Mouse (Mus musculus) heart, embryonic 15.5 days (tissue): ENCODE results near the gene Foxj1. TPM values are rescaled to one million over a fixed set of nuclear protein-coding genes. Genes with fewer than 3 reads are reported as not detected.

Experiments
- ATAC-seq: fragments of 200-750 bp; cut with Nextera tagmentation; replicated peaks from 2 replicates; pipeline ENCODE4 v1.8.0; 2017; ENCODE audit warnings: low read depth, moderate TSS enrichment; ENCODE audit not compliant: insufficient number of reproducible peaks, insufficient read depth, low FRiP score
- H3K27ac ChIP-seq: fragments of 300-500 bp; sonication (generic); 2 replicates; pipeline ENCODE4 v1.5.1; 2015; ENCODE audit warnings: mild to moderate bottlenecking, inconsistent platforms
- H3K27me3 ChIP-seq: fragments of 300-500 bp; sonication (generic); 2 replicates; pipeline ENCODE4 v1.6.1; 2015; ENCODE audit warnings: inconsistent platforms
- H3K36me3 ChIP-seq: fragments of 300-500 bp; sonication (generic); 2 replicates; pipeline ENCODE4 v1.6.1; 2015; ENCODE audit warnings: mild to moderate bottlenecking, inconsistent platforms
- H3K4me1 ChIP-seq: fragments of 300-500 bp; sonication (generic); replicated peaks from 2 replicates; pipeline ENCODE4 v1.6.1; 2015; ENCODE audit warnings: inconsistent platforms
- H3K4me2 ChIP-seq: fragments of 300-500 bp; sonication (generic); 2 replicates; pipeline ENCODE4 v1.6.1; 2015; ENCODE audit warnings: inconsistent platforms, mild to moderate bottlenecking, moderate library complexity
- H3K4me3 ChIP-seq: fragments of 300-500 bp; sonication (generic); 2 replicates; pipeline ENCODE4 v1.5.1; 2015; ENCODE audit warnings: mild to moderate bottlenecking, inconsistent platforms
- H3K9ac ChIP-seq: fragments of 300-500 bp; sonication (generic); 2 replicates; pipeline ENCODE4 v1.6.1; 2015; ENCODE audit warnings: mild to moderate bottlenecking, inconsistent platforms
- H3K9me3 ChIP-seq: fragments of 300-500 bp; sonication (generic); replicated peaks from 2 replicates; pipeline ENCODE4 v1.6.1; 2016; ENCODE audit warnings: inconsistent platforms
- WGBS: fragments of 180-500 bp; shearing (Covaris S2); methylation state at CpG from one replicate; pipeline ENCODE4 v1.1.7; 2015; ENCODE audit warnings: mixed read lengths; 5-methylcytosine and 5-hydroxymethylcytosine counted together
- polyA plus RNA-seq: library from polyadenylated mRNA; unstranded; fragments of >200 nt; fragmentation: Nextera tagmentation; extraction: Ambion mirVana; gene quantifications from 2 replicates; pipeline ENCODE4 v1.2.1, GENCODE M21; 2015

The Foxj1 gene
- polyA plus RNA-seq, 1 experiment from 2014 or later, result 0.89 TPM

DNA sequence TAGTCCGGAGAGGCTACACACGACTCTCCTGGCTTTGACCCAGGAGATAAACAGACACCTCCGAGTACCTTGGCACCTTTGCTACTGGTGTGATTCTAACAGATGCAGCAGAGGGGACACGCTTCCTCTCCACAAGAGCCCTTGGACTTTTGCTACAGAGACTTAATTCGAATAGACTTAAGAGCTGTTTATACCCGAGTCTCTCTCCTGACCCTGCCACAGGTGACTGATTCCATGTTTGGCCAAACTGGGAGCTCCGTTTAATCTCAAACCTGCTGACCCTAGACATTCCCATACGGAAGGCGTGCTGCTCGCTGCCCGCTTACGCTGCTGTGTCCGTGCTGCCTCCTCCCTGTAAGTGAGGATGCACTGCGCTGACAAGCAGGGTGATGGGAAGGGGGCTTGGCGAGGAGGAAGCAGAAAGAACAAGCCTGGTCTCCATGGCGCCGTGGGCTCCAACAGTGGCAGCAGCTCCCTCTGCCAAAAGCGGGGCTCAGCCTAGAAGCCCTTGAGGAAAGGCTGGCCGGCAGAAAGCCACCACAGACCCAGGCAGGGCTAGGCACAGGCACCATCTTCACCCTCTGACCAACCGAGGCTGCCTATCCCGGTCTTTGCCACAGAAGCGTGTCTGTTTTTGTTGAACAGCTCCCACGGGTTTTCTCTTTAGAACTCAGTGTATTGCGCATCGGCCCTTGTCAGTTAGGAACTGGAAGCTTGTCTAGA, 7.0 kb upstream of the Foxj1 start:
- H3K9me3 ChIP-seq, result no peaks in the 10 kb centered on the region
- no peak overlapping the region for H3K27ac ChIP-seq
- H3K9ac ChIP-seq, result no peak overlapping the region
- no peak overlapping the region for H3K4me3 ChIP-seq
- H3K27me3 ChIP-seq, result no peaks in the 10 kb centered on the region
- no peaks in the 10 kb centered on the region for H3K36me3 ChIP-seq
- ATAC-seq, result no peak
- WGBS, result 59% methylated on average over 25 of the region's 25 CpGs
- H3K4me1 ChIP-seq, result peaks cover 2% of the 10 kb centered on the region; the same call in 1 of the 2 replicates
- H3K4me2 ChIP-seq, result no peak overlapping the region

DNA sequence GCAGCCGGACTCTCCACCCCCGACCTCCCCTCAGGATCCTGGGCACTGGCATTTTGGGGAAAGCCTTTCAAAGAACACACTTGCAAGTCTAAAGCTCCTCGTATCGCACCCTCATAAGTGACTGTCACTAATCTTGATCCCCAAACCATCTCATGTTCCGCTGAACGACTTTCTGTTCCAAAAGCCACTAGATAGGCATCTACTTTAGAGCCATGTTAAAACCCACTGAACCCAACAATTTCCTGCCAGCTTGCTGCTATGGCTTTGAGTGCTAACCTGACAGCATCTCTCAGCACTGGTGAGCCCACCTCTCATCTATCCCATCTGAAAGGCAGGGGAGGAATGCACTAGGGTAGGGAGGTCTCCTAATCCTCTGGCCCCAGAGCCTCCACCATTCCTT, 2.3 kb upstream of the Foxj1 start:
- Histone ChIP-seq H3K36me3 (no peaks in the 10 kb centered on the region), H3K27me3 (peaks cover 26% of the 10 kb centered on the region), H3K4me1 (peaks cover 23% of the 10 kb centered on the region), H3K27ac (no peak overlapping the region), H3K9ac (no peak overlapping the region), H3K9me3 (no peaks in the 10 kb centered on the region), H3K4me3 (no peak overlapping the region), H3K4me2 (no peak overlapping the region)
- ATAC-seq, result no peak
- 74% methylated on average over 6 of the region's 6 CpGs for WGBS

DNA sequence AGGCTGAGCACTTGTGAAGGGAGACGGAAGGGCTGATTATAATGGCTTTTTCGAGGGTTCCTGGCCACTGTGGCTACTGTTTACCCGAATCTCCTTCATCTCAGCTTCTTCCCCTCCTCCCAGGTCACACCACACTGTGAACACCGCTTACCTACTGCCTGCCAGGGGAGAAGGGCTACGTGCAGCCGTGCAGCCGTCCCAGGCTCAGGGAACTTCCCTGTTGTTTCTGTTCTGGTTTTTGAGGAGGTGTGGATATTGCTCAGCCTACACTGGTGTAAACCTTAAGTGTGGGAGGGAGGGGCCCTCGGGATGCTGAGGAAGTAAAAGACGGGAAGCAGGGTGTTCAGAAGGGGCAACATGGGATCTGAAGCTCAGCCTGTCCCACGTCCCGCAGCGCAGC, 1.8 kb upstream of the Foxj1 start:
- Histone ChIP-seq H3K27me3 (peaks cover 26% of the 10 kb centered on the region), H3K27ac (no peak overlapping the region), H3K4me2 (no peak overlapping the region), H3K36me3 (no peaks in the 10 kb centered on the region), H3K4me1 (peaks cover 26% of the 10 kb centered on the region), H3K4me3 (no peak overlapping the region), H3K9me3 (no peaks in the 10 kb centered on the region), H3K9ac (no peak overlapping the region)
- ATAC-seq, result no peak
- WGBS, result 54% methylated on average over 12 of the region's 12 CpGs

DNA sequence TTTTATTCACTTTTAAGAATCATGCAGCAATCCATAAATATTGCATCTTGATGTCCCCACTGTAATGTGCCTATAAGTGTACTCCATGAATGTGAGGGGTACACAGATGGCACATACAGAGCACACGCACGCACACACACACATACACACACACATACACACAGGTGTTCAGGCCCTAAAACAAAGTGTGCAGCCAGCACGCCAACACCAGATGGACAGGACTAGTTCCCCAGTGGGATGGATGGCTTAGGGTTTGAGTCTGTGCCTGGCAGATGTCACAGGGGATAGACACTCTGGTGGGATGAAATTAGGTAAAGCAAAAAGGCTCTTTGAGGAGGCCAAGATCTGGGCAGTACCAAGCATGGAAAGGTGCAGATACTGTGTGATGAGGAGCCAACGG, 1.2 kb upstream of the Foxj1 start:
- H3K4me3 ChIP-seq, result peak overlapping the region; percentile 62; the same call in 1 of the 2 replicates
- no peaks in the 10 kb centered on the region for H3K36me3 ChIP-seq
- peak overlapping the region; percentile 99; the same call in 1 of the 2 replicates for H3K4me2 ChIP-seq
- H3K27me3 ChIP-seq, result peaks cover 26% of the 10 kb centered on the region
- no peak overlapping the region for H3K27ac ChIP-seq
- ATAC-seq, result no peak
- 88% methylated on average over 4 of the region's 4 CpGs for WGBS
- no peaks in the 10 kb centered on the region for H3K9me3 ChIP-seq
- no peak overlapping the region for H3K9ac ChIP-seq
- H3K4me1 ChIP-seq, result peaks cover 24% of the 10 kb centered on the region

DNA sequence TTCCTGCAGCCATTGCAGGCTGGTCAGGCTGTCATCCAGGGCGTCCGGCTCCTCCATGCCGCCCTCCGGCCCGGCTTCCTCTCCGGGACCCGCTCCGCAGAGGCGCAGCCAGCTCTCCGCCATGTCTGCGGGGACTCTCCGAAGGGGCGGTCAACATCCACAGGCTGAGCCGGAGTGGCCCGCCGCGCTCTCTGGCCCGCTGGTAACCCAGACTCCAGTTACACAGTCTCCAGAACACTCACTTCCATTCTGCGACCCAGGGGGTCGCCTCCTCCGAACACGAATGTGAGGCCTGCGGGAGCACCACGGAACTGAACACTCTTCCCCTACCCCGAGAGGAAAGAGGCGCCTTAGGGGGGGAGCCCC, 799 bp downstream of the Foxj1 start:
- no peak overlapping the region for H3K27ac ChIP-seq
- peak overlapping the region; percentile 62 for H3K4me3 ChIP-seq
- peaks cover 33% of the 10 kb centered on the region for H3K4me1 ChIP-seq
- ATAC-seq, result no peak
- no peaks in the 10 kb centered on the region for H3K9me3 ChIP-seq
- no peak overlapping the region for H3K9ac ChIP-seq
- 6% methylated on average over 26 of the region's 26 CpGs for WGBS
- peaks cover 26% of the 10 kb centered on the region for H3K27me3 ChIP-seq
- H3K4me2 ChIP-seq, result peak overlapping the region; percentile 99
- no peaks in the 10 kb centered on the region for H3K36me3 ChIP-seq

DNA sequence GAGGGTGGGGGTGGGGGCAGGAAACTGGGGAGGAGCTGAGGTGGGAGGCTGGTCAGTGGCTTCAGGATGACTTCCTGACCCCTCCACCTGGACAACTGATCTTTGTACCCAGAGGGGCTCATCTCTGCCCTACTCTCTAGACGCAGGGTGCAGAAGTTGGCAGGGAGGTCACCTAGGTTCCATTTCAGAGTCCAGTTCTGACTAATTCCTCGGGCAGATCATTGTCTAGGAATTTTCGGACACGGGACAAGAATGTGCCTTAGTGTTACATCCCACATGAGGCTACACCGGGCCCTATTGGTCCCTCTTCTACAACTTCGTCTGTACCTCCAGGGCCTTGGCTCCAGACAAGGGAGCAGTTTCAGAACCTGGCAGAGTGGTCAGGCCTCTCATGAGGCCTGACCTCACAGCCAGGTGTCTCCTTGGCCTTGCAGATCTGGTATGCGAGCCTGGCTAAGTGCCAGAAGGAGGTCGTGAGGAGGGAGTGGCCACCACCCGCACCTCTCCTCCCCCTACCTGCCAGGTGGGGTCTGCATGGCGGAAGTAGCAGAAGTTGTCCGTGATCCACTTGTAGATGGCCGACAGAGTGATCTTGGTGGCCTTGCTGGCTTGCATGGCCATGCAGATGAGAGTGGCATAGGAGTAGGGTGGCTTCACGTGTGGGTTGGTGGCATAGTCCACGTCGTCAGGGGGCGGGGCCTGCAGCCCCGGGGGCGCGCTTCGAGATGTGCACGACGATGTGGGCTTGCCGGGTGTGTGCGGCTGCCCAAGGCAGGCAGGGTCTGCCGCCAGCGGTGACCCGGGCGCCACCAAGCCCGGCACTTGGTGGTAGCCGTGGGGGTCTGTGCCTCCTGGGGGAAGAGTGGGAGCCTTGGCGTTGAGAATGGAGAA, 1.4 kb downstream of the Foxj1 start:
- 24% methylated on average over 31 of the region's 31 CpGs for WGBS
- peaks cover 37% of the 10 kb centered on the region for H3K4me1 ChIP-seq
- peak overlapping the region; percentile 62 for H3K4me3 ChIP-seq
- no peaks in the 10 kb centered on the region for H3K36me3 ChIP-seq
- ATAC-seq, result no peak
- peaks cover 26% of the 10 kb centered on the region for H3K27me3 ChIP-seq
- no peak overlapping the region for H3K27ac ChIP-seq
- H3K9ac ChIP-seq, result no peak overlapping the region
- H3K4me2 ChIP-seq, result peak overlapping the region; percentile 99
- H3K9me3 ChIP-seq, result no peaks in the 10 kb centered on the region

DNA sequence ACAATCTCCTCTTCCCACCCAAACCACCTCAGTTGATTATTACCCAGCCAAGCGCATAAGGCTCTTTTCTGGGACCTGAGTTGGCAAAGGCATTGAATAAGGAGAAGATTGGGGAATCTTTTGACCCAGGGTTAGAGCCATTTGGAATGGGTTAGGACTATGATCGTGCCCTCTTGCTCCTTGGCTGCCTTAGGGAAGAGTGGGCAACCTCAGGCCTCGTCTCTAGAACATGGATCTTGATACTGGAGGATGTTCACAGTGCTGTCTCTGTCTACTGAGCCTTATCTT, 2.3 kb downstream of the Foxj1 start:
- H3K4me1 ChIP-seq, result peaks cover 37% of the 10 kb centered on the region
- H3K36me3 ChIP-seq, result no peaks in the 10 kb centered on the region
- WGBS, result 88% methylated on average over 3 of the region's 3 CpGs
- H3K9ac ChIP-seq, result no peak overlapping the region
- H3K27me3 ChIP-seq, result peaks cover 26% of the 10 kb centered on the region
- H3K4me2 ChIP-seq, result no peak overlapping the region
- no peaks in the 10 kb centered on the region for H3K9me3 ChIP-seq
- no peak for ATAC-seq
- no peak overlapping the region for H3K4me3 ChIP-seq
- no peak overlapping the region for H3K27ac ChIP-seq

DNA sequence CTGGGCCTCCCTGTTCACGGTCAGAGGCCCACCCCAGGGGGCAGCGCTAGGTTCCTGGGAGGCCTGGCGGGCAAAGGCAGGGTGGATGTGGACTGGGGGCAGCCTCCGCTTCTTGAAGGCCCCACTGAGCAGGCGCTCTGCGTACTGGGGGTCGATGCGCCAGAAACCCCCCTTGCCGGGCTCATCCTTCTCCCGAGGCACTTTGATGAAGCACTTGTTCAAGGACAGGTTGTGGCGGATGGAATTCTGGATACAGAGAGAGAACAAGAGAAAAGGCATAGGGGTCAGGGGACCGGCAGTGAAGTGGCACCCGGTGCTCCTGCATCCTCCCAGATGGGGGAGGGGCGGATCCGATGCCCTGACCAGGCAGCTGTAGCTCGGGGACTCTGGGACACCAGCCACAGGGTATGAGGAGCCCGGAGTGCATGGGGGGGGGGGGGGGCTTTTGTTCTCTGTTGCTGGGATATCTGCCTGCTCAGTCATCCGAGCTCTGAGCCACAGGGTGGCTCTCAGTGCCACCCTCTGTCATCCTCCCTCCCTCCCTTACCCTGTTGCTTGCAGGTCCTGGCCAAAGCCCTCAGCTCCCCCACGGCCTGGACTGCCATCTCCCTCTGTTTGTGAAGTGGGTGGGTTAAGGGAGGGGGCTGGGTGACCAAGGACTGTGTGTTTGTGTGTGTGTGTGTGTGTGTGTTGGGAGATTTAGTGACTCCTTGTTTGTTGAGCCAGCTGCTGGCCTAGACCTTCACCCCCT, 2.8 kb downstream of the Foxj1 start:
- no peak for ATAC-seq
- Histone ChIP-seq H3K36me3 (no peaks in the 10 kb centered on the region), H3K4me1 (peaks cover 37% of the 10 kb centered on the region), H3K9ac (no peak overlapping the region), H3K4me3 (no peak overlapping the region), H3K4me2 (no peak overlapping the region), H3K27me3 (peaks cover 26% of the 10 kb centered on the region), H3K27ac (no peak overlapping the region), H3K9me3 (no peaks in the 10 kb centered on the region)
- 50% methylated on average over 18 of the region's 19 CpGs for WGBS

DNA sequence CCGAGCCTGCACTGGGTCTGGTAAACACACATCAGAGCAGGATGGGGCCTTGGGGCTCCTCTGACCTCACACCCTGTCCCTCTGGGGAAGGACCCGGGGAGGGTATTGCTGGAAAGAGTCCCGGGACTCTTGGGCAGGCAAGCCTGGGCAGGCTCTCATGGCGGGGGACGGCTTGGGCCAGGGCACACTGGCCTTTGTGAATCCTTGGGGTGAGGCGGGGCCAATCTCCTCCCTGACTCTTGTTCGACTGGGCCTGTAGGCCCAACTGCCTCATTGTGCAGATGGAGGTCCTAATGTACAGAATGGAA, 5.0 kb downstream of the Foxj1 start:
- Histone ChIP-seq H3K4me1 (peaks cover 31% of the 10 kb centered on the region), H3K36me3 (no peaks in the 10 kb centered on the region), H3K9ac (no peak overlapping the region), H3K27me3 (peaks cover 26% of the 10 kb centered on the region), H3K4me2 (no peak overlapping the region), H3K27ac (no peak overlapping the region), H3K9me3 (no peaks in the 10 kb centered on the region), H3K4me3 (no peak overlapping the region)
- no peak for ATAC-seq
- WGBS, result 68% methylated on average over 7 of the region's 7 CpGs

DNA sequence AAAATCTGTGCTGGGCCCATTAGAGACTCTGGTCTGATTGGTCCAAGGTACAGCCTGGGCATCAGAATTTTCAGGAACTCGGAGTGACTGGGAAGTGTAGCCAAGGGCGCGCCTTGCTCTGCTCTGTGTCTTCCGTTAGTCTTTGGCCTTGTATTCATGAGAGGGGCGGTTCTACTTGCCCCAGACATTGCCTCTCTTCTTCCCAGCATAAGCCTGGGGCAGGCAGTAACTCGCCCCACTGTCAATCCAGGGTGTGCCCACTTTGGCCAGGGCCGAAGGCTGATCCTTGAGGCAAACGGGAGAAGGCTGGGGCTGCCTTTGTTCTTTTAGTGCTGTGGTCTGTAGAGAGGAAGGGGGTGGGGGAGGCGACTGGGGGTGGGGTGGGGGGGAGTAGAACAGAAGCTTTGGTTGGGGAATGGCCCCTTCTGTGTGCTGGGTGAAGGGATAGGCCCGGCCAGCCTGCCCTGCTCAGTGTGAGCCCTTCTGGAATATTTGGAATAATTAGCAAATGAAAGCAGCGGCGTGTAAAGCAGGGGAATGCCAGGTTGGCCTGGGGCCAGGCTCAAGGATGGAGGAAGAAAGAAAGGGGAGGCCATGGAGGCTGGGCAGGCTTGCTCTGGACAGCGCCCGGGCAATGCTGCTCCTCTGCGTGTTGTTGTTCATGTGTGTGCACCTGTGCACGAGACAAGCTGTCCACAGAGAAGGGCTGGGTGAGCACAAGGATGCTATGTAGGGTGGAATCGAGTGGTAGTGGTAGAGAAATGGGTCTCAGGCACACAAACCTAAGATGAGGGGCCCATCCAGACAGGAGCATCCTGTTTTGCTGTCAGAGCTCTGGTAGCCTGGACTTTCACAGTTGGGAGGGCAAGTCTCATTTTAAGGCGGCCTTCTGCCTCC, 5.6 kb downstream of the Foxj1 start:
- Histone ChIP-seq H3K36me3 (no peaks in the 10 kb centered on the region), H3K27me3 (peaks cover 20% of the 10 kb centered on the region), H3K9me3 (no peaks in the 10 kb centered on the region), H3K9ac (no peak overlapping the region), H3K27ac (no peak overlapping the region), H3K4me3 (no peak overlapping the region), H3K4me1 (peaks cover 25% of the 10 kb centered on the region), H3K4me2 (no peak overlapping the region)
- 50% methylated on average over 17 of the region's 18 CpGs for WGBS
- no peak for ATAC-seq
